In the genomic region with DNA sequence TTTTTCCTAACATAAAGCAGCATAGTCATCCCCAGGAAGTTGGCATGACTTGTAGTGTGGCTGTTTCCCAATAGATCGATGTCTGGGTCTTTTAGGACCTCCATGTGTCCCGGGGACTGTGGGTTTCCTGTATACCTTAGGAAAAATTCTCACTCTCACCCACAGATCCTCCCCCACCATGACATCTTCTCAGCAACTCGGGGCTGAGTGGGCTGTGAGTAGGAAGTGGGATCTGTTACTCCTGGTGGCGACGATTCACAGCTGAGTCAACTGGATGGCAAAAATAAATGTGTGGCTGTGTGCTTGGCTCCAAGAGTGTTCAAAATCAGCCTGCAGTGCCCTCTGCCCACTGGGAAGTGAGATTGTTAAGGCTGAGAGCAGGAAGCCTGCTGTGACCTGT, we compare ENCODE assay signal across 30 mouse cellular contexts.
DNase-seq lines count a peak whose midpoint lies in the region; ATAC-seq and TF ChIP-seq lines count a peak whose summit lies in the region.
"Had no signal": no experiment of that assay in that cellular context is flagged by ENCODE, and none has a peak within 500 bp of the region (broad histone marks: within the 10 kb centered on the region; RNA-seq: fewer than 3 reads in every experiment).

No protein-coding gene starts in this region.

- H3K27me3 ChIP-seq in liver, postnatal 0 days (ENCODE audit: insufficient read depth, low read length): no peaks in the 10 kb centered on the region
- H3K27me3 ChIP-seq: intestine, embryonic 15.5 days; limb, embryonic 15.5 days; liver, embryonic 15.5 days; neural tube, embryonic 13.5 days had no signal

- 37% methylated on average over 5 of the region's 5 CpGs for WGBS in liver, postnatal 0 days (ENCODE audit: insufficient replicate concordance)

- H3K9me3 ChIP-seq in liver, postnatal 0 days (ENCODE audit: low read length): no peaks in the 10 kb centered on the region
- H3K9me3 ChIP-seq: intestine, embryonic 15.5 days; limb, embryonic 15.5 days; liver, embryonic 15.5 days had no signal

- TF ChIP-seq POLR2A in bone marrow macrophage, adult 2 months (IDR thresholded peaks at IDR 0.05; ENCODE audit: borderline replicate concordance, low read depth, low read length): no peak

- no peak overlapping the region for H3K9ac ChIP-seq in liver, postnatal 0 days (replicated peaks)
- H3K9ac ChIP-seq: forebrain, postnatal 0 days; intestine, embryonic 15.5 days; limb, embryonic 15.5 days; liver, embryonic 15.5 days; neural tube, embryonic 13.5 days had no signal

- DNase-seq in layer of hippocampus, adult 11-12 months (ENCODE audit: low spot score): peak; percentile 38
- no peak for DNase-seq in layer of hippocampus, postnatal 25 days (ENCODE audit: extremely low spot score in 1 of 2, low spot score in 1 of 2)
- peak; percentile 67 for DNase-seq in layer of hippocampus, adult 9-11 months
- peak; percentile 60 to 70 for DNase-seq in right cerebral cortex, adult 2 months (ENCODE audit: low spot score in 2 of 2)
- DNase-seq in embryo, embryonic 11 days: no peak
- DNase-seq in spleen, postnatal 4 days (ENCODE audit: low spot score in 2 of 2): no peak
- no peak for DNase-seq in liver, postnatal 0 days
- DNase-seq: adrenal gland, postnatal 25 days; cerebellum, adult 11 months; cerebellum, adult 9-11 months; forebrain, postnatal 0 days; gastrocnemius, postnatal 10 days; heart, postnatal 10 days; kidney, adult 8-10 months; kidney, postnatal 14 days; lung, postnatal 4 days; retina, postnatal 1 day; spleen, adult 18-20 months; thymus, postnatal 14 days had no signal

- no peak for TF ChIP-seq EP300 in liver, postnatal 0 days (IDR thresholded peaks at IDR 0.05; ENCODE audit: low read depth)

- peak overlapping the region; percentile 96 for H3K27ac ChIP-seq in bone marrow macrophage, adult 2 months (ENCODE audit: insufficient read depth, low read depth, low read length)
- no peak overlapping the region for H3K27ac ChIP-seq in liver, postnatal 0 days (ENCODE audit: low read depth)
- H3K27ac ChIP-seq: forebrain, embryonic 10.5 days; hindbrain, embryonic 10.5 days; intestine, embryonic 15.5 days; limb, embryonic 15.5 days; liver, embryonic 15.5 days; neural tube, embryonic 13.5 days had no signal

- peaks cover 15% of the 10 kb centered on the region for H3K4me1 ChIP-seq in bone marrow macrophage, adult 2 months (ENCODE audit: control insufficient read depth, insufficient read depth, low read length)
- H3K4me1 ChIP-seq in liver, postnatal 0 days (ENCODE audit: insufficient read depth): no peaks in the 10 kb centered on the region
- H3K4me1 ChIP-seq: forebrain, embryonic 10.5 days; hindbrain, embryonic 10.5 days; intestine, embryonic 15.5 days; limb, embryonic 15.5 days; liver, embryonic 15.5 days; neural tube, embryonic 13.5 days had no signal

- ATAC-seq in liver, postnatal 0 days: no peak
- ATAC-seq: forebrain, postnatal 0 days; hindbrain, embryonic 16.5 days; intestine, embryonic 15.5 days; midbrain, embryonic 16.5 days had no signal

- no peaks in the 10 kb centered on the region for H3K36me3 ChIP-seq in liver, postnatal 0 days (replicated peaks; ENCODE audit: insufficient read depth, low read length)
- H3K36me3 ChIP-seq: forebrain, embryonic 10.5 days; hindbrain, embryonic 10.5 days; intestine, embryonic 15.5 days; limb, embryonic 15.5 days; liver, embryonic 15.5 days; neural tube, embryonic 13.5 days had no signal

- no peak overlapping the region for H3K4me2 ChIP-seq in liver, postnatal 0 days (ENCODE audit: low read depth, low read length)
- H3K4me2 ChIP-seq: heart, embryonic 11.5 days; intestine, embryonic 15.5 days; limb, embryonic 15.5 days; liver, embryonic 15.5 days; neural tube, embryonic 13.5 days had no signal

- no peak overlapping the region for H3K4me3 ChIP-seq in bone marrow macrophage, adult 2 months (ENCODE audit: insufficient read depth, low read length)
- no peak overlapping the region for H3K4me3 ChIP-seq in liver, postnatal 0 days (ENCODE audit: low read depth, low read length)
- H3K4me3 ChIP-seq: forebrain, embryonic 10.5 days; hindbrain, embryonic 10.5 days; intestine, embryonic 15.5 days; limb, embryonic 15.5 days; liver, embryonic 15.5 days; myocyte; neural tube, embryonic 13.5 days had no signal

- TF ChIP-seq CTCF in bone marrow macrophage, adult 2 months (IDR thresholded peaks at IDR 0.05; ENCODE audit: low read depth, low read length): no peak
- TF ChIP-seq CTCF in liver, postnatal 0 days (IDR thresholded peaks at IDR 0.05; ENCODE audit: low read depth): no peak

Comparison
In these comparisons a context has a peak if more than half of its experiments do, and no peak if none do; other contexts are left out.
1. DNase-seq: peak in layer of hippocampus, adult 11-12 months (single experiment), layer of hippocampus, adult 9-11 months (single experiment) and right cerebral cortex, adult 2 months (2 of 2); none in layer of hippocampus, postnatal 25 days (0 of 2), embryo, embryonic 11 days (single experiment), spleen, postnatal 4 days (0 of 2) and liver, postnatal 0 days (single experiment).